Mouse (Mus musculus): ENCODE results near the gene Gm20388.

GRCm38 (mm10) chr8:120515650-120516049 lies 605.0 kb downstream of the Gm20388 start:
- TF ChIP-seq CTCF (IDR thresholded peaks at IDR 0.05; ENCODE audit: low read depth, low read length) (no peak), EP300 (IDR thresholded peaks at IDR 0.05; ENCODE audit: insufficient read depth, low read depth, low read length) (no peak)

All from ES-Bruce4 (cell line).